Mouse (Mus musculus): Measurements from ENCODE around the gene Ptpre. TPM values are rescaled to one million over a fixed set of nuclear protein-coding genes. Genes with fewer than 3 reads are reported as not detected.

Ptpre gene
- polyA plus RNA-seq, 1 experiment from 2014 or later: 1.8 TPM

DNA sequence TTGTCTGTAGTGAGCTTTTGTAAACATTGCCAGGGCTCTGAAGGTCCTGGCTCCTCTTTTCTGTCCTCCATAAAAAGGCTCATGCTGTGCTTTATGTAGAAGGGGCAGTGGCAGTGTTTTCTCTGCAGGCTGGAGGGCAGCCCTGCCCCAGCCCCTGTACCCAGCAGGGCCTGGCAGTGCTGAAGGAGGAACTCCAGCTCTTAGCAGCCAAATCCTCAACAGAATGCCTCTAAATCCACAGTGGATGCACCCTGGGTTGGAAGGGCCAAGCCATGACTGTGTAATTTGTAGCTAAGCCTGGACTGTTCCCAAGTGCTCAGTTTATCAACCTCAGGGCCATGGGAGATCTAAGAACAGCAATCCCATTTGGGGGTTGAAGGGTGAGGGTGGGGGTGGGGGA is 85.0 kb downstream of the Ptpre start:
- DNase-seq (ENCODE audit: low spot score): no peak
- peaks cover 4% of the 10 kb centered on the region; the same call in 1 of the 2 replicates for H3K27me3 ChIP-seq (ENCODE audit: insufficient read depth, poor library complexity, severe bottlenecking)
- H3K4me1 ChIP-seq: no peaks in the 10 kb centered on the region; the same call in 1 of the 2 replicates
- no peak overlapping the region for H3K4me3 ChIP-seq
- H3K27ac ChIP-seq: no peak overlapping the region
- no peaks in the 10 kb centered on the region for H3K36me3 ChIP-seq
- no peaks in the 10 kb centered on the region for H3K9me3 ChIP-seq

DNA sequence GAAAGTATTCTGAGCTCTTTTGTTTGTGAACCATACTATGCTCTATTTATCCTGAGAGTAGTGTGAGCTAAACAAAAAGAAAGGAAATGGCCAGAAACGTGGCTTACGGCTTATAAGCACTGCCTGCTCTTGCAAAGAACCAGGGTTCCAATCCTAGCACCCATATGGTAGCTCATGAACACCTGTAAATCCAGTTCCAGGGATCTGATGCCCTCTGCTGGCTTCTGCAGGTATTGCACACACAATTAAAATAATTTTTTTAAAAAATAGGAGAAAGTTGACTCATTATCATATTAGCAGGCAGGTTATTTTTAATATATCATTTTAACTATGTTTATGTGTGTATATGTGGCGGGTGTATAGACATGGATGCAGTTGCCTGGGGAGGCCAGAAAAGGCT is 87.6 kb downstream of the Ptpre start:
- WGBS: 56% methylated on average over 3 of the region's 3 CpGs
- H3K4me3 ChIP-seq: no peak overlapping the region
- no peaks in the 10 kb centered on the region for H3K9me3 ChIP-seq
- no peak for DNase-seq (ENCODE audit: low spot score)
- peaks cover 4% of the 10 kb centered on the region; the same call in 1 of the 2 replicates for H3K27me3 ChIP-seq (ENCODE audit: insufficient read depth, poor library complexity, severe bottlenecking)
- no peaks in the 10 kb centered on the region; the same call in 1 of the 2 replicates for H3K4me1 ChIP-seq
- no peak overlapping the region for H3K27ac ChIP-seq
- no peaks in the 10 kb centered on the region for H3K36me3 ChIP-seq

GRCm38 (mm10) chr7:135628363-135628762 is 91.1 kb downstream of the Ptpre start:
- H3K27me3 ChIP-seq (ENCODE audit: insufficient read depth, poor library complexity, severe bottlenecking): peaks cover 4% of the 10 kb centered on the region; the same call in 1 of the 2 replicates
- 74% methylated on average over 7 of the region's 7 CpGs for WGBS
- no peak overlapping the region for H3K27ac ChIP-seq
- no peaks in the 10 kb centered on the region for H3K9me3 ChIP-seq
- H3K4me3 ChIP-seq: no peak overlapping the region
- DNase-seq (ENCODE audit: low spot score): no peak
- H3K36me3 ChIP-seq: no peaks in the 10 kb centered on the region
- no peaks in the 10 kb centered on the region for H3K4me1 ChIP-seq

GRCm38 (mm10) chr7:135629019-135629418 is 91.7 kb downstream of the Ptpre start:
- 0 out of 2 replicates have a peak, but pooled peaks cover under 1% of the 10 kb centered on the region for H3K27me3 ChIP-seq (ENCODE audit: insufficient read depth, poor library complexity, severe bottlenecking)

GRCm38 (mm10) chr7:135631776-135632552 is 94.7 kb downstream of the Ptpre start:
- Histone ChIP-seq H3K27ac (no peak overlapping the region), H3K4me1 (no peaks in the 10 kb centered on the region), H3K9me3 (no peaks in the 10 kb centered on the region), H3K27me3 (ENCODE audit: insufficient read depth, poor library complexity, severe bottlenecking) (no peaks in the 10 kb centered on the region), H3K36me3 (no peaks in the 10 kb centered on the region), H3K4me3 (no peak overlapping the region)
- peak; percentile 90 for DNase-seq (ENCODE audit: low spot score)
- 49% methylated on average over 8 of the region's 8 CpGs for WGBS

More at GRCm38 (mm10) chr7:135629019-135629418, 91.7 kb downstream of the Ptpre start:
- WGBS: 79% methylated on average over 9 of the region's 9 CpGs
- H3K27ac ChIP-seq: no peak overlapping the region
- H3K4me3 ChIP-seq: no peak overlapping the region
- H3K9me3 ChIP-seq: no peaks in the 10 kb centered on the region
- no peaks in the 10 kb centered on the region for H3K36me3 ChIP-seq
- H3K4me1 ChIP-seq: no peaks in the 10 kb centered on the region
- DNase-seq (ENCODE audit: low spot score): no peak

DNA sequence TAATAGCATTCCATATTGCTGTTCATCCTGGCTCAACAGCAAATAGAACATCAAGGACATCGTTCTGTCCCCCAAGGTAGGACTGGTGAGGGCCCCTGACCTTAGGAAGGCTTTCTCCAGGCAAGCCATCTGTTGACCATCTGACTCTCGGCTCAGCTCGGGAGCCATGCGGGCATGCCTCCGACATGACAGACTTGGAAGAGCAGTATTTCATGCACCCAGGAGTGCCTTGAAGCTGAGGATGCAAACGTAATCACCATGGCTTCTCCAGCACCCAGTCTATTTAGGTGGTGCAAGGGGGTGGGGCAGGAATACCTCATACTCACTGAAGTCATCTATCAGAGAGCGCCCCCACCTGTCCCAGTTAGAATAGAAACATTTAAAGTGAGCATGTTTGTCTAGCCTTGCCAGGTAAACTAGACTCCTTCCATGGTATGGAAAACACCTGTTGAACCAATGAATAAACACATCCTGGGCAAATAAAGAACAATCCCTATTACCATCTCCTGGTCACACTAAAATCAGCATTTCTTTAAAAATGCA is 95.5 kb downstream of the Ptpre start:
- Histone ChIP-seq H3K4me1 (no peaks in the 10 kb centered on the region), H3K4me3 (no peak overlapping the region), H3K27me3 (ENCODE audit: insufficient read depth, poor library complexity, severe bottlenecking) (no peaks in the 10 kb centered on the region), H3K27ac (no peak overlapping the region), H3K9me3 (no peaks in the 10 kb centered on the region), H3K36me3 (no peaks in the 10 kb centered on the region)
- 75% methylated on average over 7 of the region's 7 CpGs for WGBS
- no peak for DNase-seq (ENCODE audit: low spot score)

GRCm38 (mm10) chr7:135634851-135635624 is 97.8 kb downstream of the Ptpre start:
- Histone ChIP-seq H3K27ac (no peak overlapping the region), H3K4me3 (no peak overlapping the region), H3K27me3 (ENCODE audit: insufficient read depth, poor library complexity, severe bottlenecking) (no peaks in the 10 kb centered on the region), H3K9me3 (no peaks in the 10 kb centered on the region), H3K4me1 (no peaks in the 10 kb centered on the region), H3K36me3 (no peaks in the 10 kb centered on the region)
- 77% methylated on average over 16 of the region's 16 CpGs for WGBS
- no peak for DNase-seq (ENCODE audit: low spot score)

DNA sequence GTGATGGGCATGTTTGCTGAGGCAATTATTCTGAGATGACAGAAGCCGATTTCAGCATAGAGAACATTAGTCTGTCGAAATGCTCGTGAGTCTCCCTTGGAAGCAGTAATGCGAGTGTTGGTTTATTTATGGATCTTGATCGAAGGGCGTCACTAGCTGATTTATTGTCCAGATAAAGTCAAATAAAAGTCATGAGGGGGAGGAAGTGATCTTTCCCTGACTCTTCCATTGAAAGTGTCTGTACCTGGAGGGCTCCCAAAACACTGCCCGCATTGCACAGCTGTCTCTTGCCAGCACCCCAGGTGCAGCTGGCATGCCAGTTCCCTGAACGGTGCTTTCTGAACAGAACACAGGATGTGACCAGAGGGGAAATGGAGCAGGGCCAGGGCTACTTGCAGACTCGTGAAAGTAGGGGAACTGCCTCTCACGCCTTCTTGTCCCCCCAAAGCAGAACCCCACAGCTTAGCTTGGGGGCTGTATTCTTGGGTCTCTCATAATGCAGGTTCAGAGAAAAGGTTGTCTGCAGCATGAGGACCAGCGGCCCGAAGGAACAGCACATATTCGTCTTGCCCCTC is 100.2 kb downstream of the Ptpre start:
- Histone ChIP-seq H3K27ac (no peak overlapping the region), H3K4me1 (no peaks in the 10 kb centered on the region), H3K4me3 (no peak overlapping the region), H3K9me3 (no peaks in the 10 kb centered on the region), H3K27me3 (ENCODE audit: insufficient read depth, poor library complexity, severe bottlenecking) (no peaks in the 10 kb centered on the region), H3K36me3 (no peaks in the 10 kb centered on the region)
- DNase-seq (ENCODE audit: low spot score): no peak
- WGBS: 78% methylated on average over 13 of the region's 13 CpGs

DNA sequence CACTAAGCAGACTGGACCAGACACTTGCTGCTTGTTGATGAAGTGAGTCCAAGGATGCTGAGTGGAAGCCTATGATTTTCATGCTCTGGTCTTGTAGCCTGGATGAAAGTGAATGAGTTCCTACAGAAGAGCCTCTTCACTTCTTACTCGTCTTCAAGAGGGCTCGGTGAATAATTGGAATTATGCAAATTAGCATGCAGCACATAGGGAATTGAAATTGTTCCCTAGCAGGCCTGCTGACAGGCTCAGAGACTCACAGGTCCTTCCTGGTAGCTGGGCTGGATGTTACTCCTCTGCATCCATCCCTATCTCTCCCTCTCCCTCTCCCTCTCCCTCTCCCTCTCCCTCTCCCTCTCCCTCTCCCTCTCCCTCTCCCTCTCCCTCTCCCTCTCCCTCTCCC is 102.1 kb downstream of the Ptpre start:
- DNase-seq (ENCODE audit: low spot score): no peak
- Histone ChIP-seq H3K27ac (no peak overlapping the region), H3K36me3 (no peaks in the 10 kb centered on the region), H3K4me1 (no peaks in the 10 kb centered on the region), H3K4me3 (no peak overlapping the region), H3K9me3 (no peaks in the 10 kb centered on the region), H3K27me3 (ENCODE audit: insufficient read depth, poor library complexity, severe bottlenecking) (no peaks in the 10 kb centered on the region)
- WGBS: 65% methylated on average over 2 of the region's 2 CpGs

- no peaks in the 10 kb centered on the region for H3K9me3 ChIP-seq
- 67% methylated on average over 14 of the region's 14 CpGs for WGBS
- H3K36me3 ChIP-seq: no peaks in the 10 kb centered on the region
- H3K27me3 ChIP-seq (ENCODE audit: insufficient read depth, poor library complexity, severe bottlenecking): no peaks in the 10 kb centered on the region
- H3K4me1 ChIP-seq: no peaks in the 10 kb centered on the region
- H3K4me3 ChIP-seq: no peak overlapping the region
- no peak for DNase-seq (ENCODE audit: low spot score)
- H3K27ac ChIP-seq: no peak overlapping the region
These were observed 104.6 kb downstream of the Ptpre start for GRCm38 (mm10) chr7:135641698-135642507.

- H3K4me1 ChIP-seq: no peaks in the 10 kb centered on the region
- no peaks in the 10 kb centered on the region for H3K36me3 ChIP-seq
- H3K27me3 ChIP-seq (ENCODE audit: insufficient read depth, poor library complexity, severe bottlenecking): no peaks in the 10 kb centered on the region
- DNase-seq (ENCODE audit: low spot score): no peak
- H3K27ac ChIP-seq: no peak overlapping the region
- 80% methylated on average over 1 of the region's 1 CpGs for WGBS
- no peak overlapping the region for H3K4me3 ChIP-seq
- no peaks in the 10 kb centered on the region for H3K9me3 ChIP-seq
These were observed 107.2 kb downstream of the Ptpre start for GRCm38 (mm10) chr7:135644452-135644851.

DNA sequence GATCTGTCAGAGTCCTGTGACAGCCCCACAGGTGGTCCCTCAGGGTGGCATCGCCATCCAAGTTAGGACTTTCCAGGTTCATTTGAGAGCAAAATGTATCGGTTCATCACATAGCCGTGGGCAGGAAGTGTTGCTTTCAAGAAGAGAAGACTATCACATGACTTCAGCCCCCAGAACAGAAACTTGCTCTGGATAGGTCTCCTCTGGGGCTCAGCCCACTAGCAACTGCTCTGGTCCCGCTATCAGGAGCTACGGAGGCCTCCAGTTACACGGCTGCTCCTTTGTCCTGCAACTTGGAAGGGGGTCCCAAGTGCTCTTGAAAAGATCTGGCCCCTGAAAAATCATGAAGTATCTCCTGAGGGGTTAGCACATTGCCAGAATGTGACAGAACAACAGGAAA is 109.7 kb downstream of the Ptpre start:
- Histone ChIP-seq H3K27ac (no peak overlapping the region), H3K27me3 (ENCODE audit: insufficient read depth, poor library complexity, severe bottlenecking) (peaks cover 6% of the 10 kb centered on the region; the same call in 1 of the 2 replicates), H3K4me1 (no peaks in the 10 kb centered on the region), H3K4me3 (no peak overlapping the region), H3K9me3 (no peaks in the 10 kb centered on the region), H3K36me3 (no peaks in the 10 kb centered on the region)
- no peak for DNase-seq (ENCODE audit: low spot score)
- 80% methylated on average over 6 of the region's 6 CpGs for WGBS
